In genomic region chr10:40529617-40530016, GRCm38 (mm10) we compare ENCODE assay signal across 8 mouse cellular contexts. TPM values are rescaled to one million over a fixed set of nuclear protein-coding genes. Genes with fewer than 3 reads are reported as not detected.
DNase-seq lines count a peak whose midpoint lies in the region.

No protein-coding gene starts in this region.

- H3K27me3 ChIP-seq in limb, embryonic 10.5 days (ENCODE audit: low read depth, poor library complexity, severe bottlenecking) = no peaks in the 10 kb centered on the region

- no peaks in the 10 kb centered on the region for H3K36me3 ChIP-seq in limb, embryonic 10.5 days

- no peaks in the 10 kb centered on the region; the same call in 1 of the 2 replicates for H3K9me3 ChIP-seq in limb, embryonic 10.5 days (replicated peaks)

- intact Hi-C loops in gastrocnemius, postnatal 36 days (cut with DNase I) = loop anchor here (5.0 kb wide), 1 partner anchor 187 kb away; no protein-coding TSS in a partner anchor

- DNase-seq in gastrocnemius, adult 18-20 months (ENCODE audit: low spot score) = peak; percentile 32
- no peak for DNase-seq in gastrocnemius, postnatal 36 days
- DNase-seq in right cerebral cortex, adult 2 months (ENCODE audit: low spot score in 2 of 2) = peak; percentile 52 to 54
- DNase-seq in right cerebral cortex, postnatal 36 days (ENCODE audit: low spot score in 2 of 2) = no peak
- DNase-seq in c-Kit-positive CD71-positive TER-119-positive erythroid progenitor cells, embryonic 14.5 days (ENCODE audit: low spot score) = peak; percentile 69
- DNase-seq in limb, embryonic 10.5 days (ENCODE audit: low spot score) = peak; percentile 52
- peak; percentile 47 for DNase-seq in retina, embryonic 14.5 days (ENCODE audit: low spot score)
- no peak for DNase-seq in urinary bladder, postnatal 25 days (ENCODE audit: low spot score)

- WGBS in limb, embryonic 10.5 days = 68% methylated on average over 6 of the region's 6 CpGs

- H3K4me3 ChIP-seq in limb, embryonic 10.5 days = no peak overlapping the region

- no peak overlapping the region for H3K27ac ChIP-seq in limb, embryonic 10.5 days

- H3K4me1 ChIP-seq in limb, embryonic 10.5 days = peaks cover 23% of the 10 kb centered on the region

RNA-seq across cellular contexts. Expression of gene Slc22a16, which starts 40.5 kb away (rescaled TPM):
- not detected for total RNA-seq in gastrocnemius, adult 18-20 months (2021)
- not detected for total RNA-seq in gastrocnemius, postnatal 36 days (2021)
- polyA plus RNA-seq in limb, embryonic 10.5 days (2016; fragmentation: Nextera tagmentation; extraction: Ambion mirVana) = not detected in 2 replicates

Comparison
In these comparisons a context has a peak if more than half of its experiments do, and no peak if none do; other contexts are left out.
1. DNase-seq: peak in gastrocnemius, adult 18-20 months (single experiment), right cerebral cortex, adult 2 months (2 of 2), c-Kit-positive CD71-positive TER-119-positive erythroid progenitor cells, embryonic 14.5 days (single experiment), limb, embryonic 10.5 days (single experiment) and retina, embryonic 14.5 days (single experiment); none in gastrocnemius, postnatal 36 days (0 of 2), right cerebral cortex, postnatal 36 days (0 of 2) and urinary bladder, postnatal 25 days (single experiment).